Mouse (Mus musculus) CH12.LX (cell line): ENCODE measurements around the gene Prrc2a. TPM values are rescaled to one million over a fixed set of nuclear protein-coding genes. Genes with fewer than 3 reads are reported as not detected.

Experiments
- DNase-seq: peaks from one replicate; pipeline ENCODE4 v3.0.0-alpha.2; 2013; ENCODE audit errors: extremely low read depth
- H3K27ac ChIP-seq: 2 replicates; pipeline ENCODE4 v1.5.1; 2012; ENCODE audit warnings: low read depth, mild to moderate bottlenecking, control low read depth, moderate library complexity; ENCODE audit not compliant: insufficient read depth
- H3K27me3 ChIP-seq: replicated peaks from 2 replicates; pipeline ENCODE3; 2012; ENCODE audit warnings: inconsistent platforms
- H3K36me3 ChIP-seq, 2 experiments: replicated peaks in 1 of 2; 2 replicates each; pipeline versions ENCODE3 to v1.6.1; 2012; ENCODE audit warnings: inconsistent platforms in 1 of 2, low read length in 1 of 2, mild to moderate bottlenecking in 1 of 2, mixed read lengths in 1 of 2, moderate library complexity in 1 of 2; ENCODE audit not compliant: control insufficient read depth in 1 of 2, insufficient read depth in 1 of 2
- H3K4me1 ChIP-seq, 2 experiments: 2 replicates each; pipeline ENCODE4 v1.6.1; 2012; ENCODE audit warnings: inconsistent platforms in 1 of 2, moderate library complexity in 1 of 2; ENCODE audit not compliant: insufficient read depth in 2 of 2, control insufficient read depth in 1 of 2
- H3K4me2 ChIP-seq: 2 replicates; pipeline ENCODE4 v1.6.1; 2012; ENCODE audit warnings: low read depth, mild to moderate bottlenecking, control low read depth; ENCODE audit not compliant: poor library complexity, insufficient read depth, severe bottlenecking
- H3K4me3 ChIP-seq, 3 experiments: fragments of 150-350 bp in 1 of 3; sonication (generic) in 1 of 3; replicated peaks in 1 of 3; 2 replicates each; pipeline versions ENCODE3 to v1.5.1; 2011 to 2012; ENCODE audit warnings: low read depth in 2 of 3, low read length in 2 of 3, mild to moderate bottlenecking in 2 of 3, moderate library complexity in 2 of 3, control low read depth in 1 of 3, improper control_type of control experiment in 1 of 3, inconsistent platforms in 1 of 3, mixed read lengths in 1 of 3; ENCODE audit not compliant: poor library complexity in 1 of 3
- H3K79me2 ChIP-seq: replicated peaks from 2 replicates; pipeline ENCODE4 v1.6.1; 2012; ENCODE audit warnings: mild to moderate bottlenecking, moderate library complexity; ENCODE audit not compliant: control insufficient read depth, poor library complexity, insufficient read depth, severe bottlenecking; ENCODE audit errors: extremely low read depth
- H3K9ac ChIP-seq: 2 replicates; pipeline ENCODE4 v1.6.1; 2012; ENCODE audit warnings: low read depth, mild to moderate bottlenecking, control low read depth, moderate library complexity; ENCODE audit not compliant: insufficient read depth
- H3K9me3 ChIP-seq: replicated peaks from 2 replicates; pipeline ENCODE3; 2012; ENCODE audit warnings: low read length, inconsistent platforms, mixed read lengths
- CHD2 ChIP-seq: IDR thresholded peaks from 2 replicates; pipeline ENCODE4 v1.6.1; 2011; ENCODE audit warnings: low read length, improper control_type of control experiment
- EP300 ChIP-seq: IDR thresholded peaks from 2 replicates; pipeline ENCODE4 v1.6.1; 2011; ENCODE audit warnings: low read length, improper control_type of control experiment
- GABPA ChIP-seq: IDR thresholded peaks from 2 replicates; pipeline ENCODE4 v1.6.1; 2012; ENCODE audit warnings: low read depth, low read length, improper control_type of control experiment, inconsistent platforms; ENCODE audit not compliant: insufficient replicate concordance
- IRF4 ChIP-seq: IDR thresholded peaks from 2 replicates; pipeline ENCODE4 v1.6.1; 2014; ENCODE audit warnings: low read depth, mild to moderate bottlenecking, inconsistent platforms, low read length, improper control_type of control experiment
- KAT2A ChIP-seq: IDR thresholded peaks from 2 replicates; pipeline ENCODE4 v1.6.1; 2012; ENCODE audit warnings: low read length, improper control_type of control experiment, inconsistent platforms; ENCODE audit not compliant: insufficient replicate concordance
- MAZ ChIP-seq: IDR thresholded peaks from 2 replicates; pipeline ENCODE4 v1.6.1; 2012; ENCODE audit warnings: low read depth, mild to moderate bottlenecking, inconsistent platforms, low read length, improper control_type of control experiment, moderate library complexity
- MEF2A ChIP-seq: IDR thresholded peaks from 2 replicates; pipeline ENCODE4 v1.6.1; 2014; ENCODE audit warnings: low read depth, mild to moderate bottlenecking, inconsistent platforms, low read length, improper control_type of control experiment, borderline replicate concordance
- MYC ChIP-seq: IDR thresholded peaks from 2 replicates; pipeline ENCODE4 v1.6.1; 2011; ENCODE audit warnings: low read depth, mild to moderate bottlenecking, improper control_type of control experiment, low read length
- NELFE ChIP-seq: IDR thresholded peaks from 2 replicates; pipeline ENCODE4 v1.6.1; 2011; ENCODE audit warnings: low read depth, low read length, improper control_type of control experiment
- NRF1 ChIP-seq: IDR thresholded peaks from 2 replicates; pipeline ENCODE4 v1.6.1; 2014; ENCODE audit warnings: low read depth, mild to moderate bottlenecking, inconsistent platforms, low read length, improper control_type of control experiment, moderate library complexity
- PAX5 ChIP-seq: IDR thresholded peaks from 2 replicates; pipeline ENCODE4 v1.6.1; 2012; ENCODE audit warnings: low read length, inconsistent platforms, mixed read lengths
- RAD21 ChIP-seq: IDR thresholded peaks from 2 replicates; pipeline ENCODE4 v1.6.1; 2011; ENCODE audit warnings: low read depth, mild to moderate bottlenecking, low read length, improper control_type of control experiment, moderate library complexity
- RCOR1 ChIP-seq: conservative IDR thresholded peaks from 2 replicates; pipeline ENCODE4 v1.6.1; 2012; ENCODE audit warnings: low read depth, mild to moderate bottlenecking, inconsistent platforms, low read length, improper control_type of control experiment
- SMC3 ChIP-seq: IDR thresholded peaks from 2 replicates; pipeline ENCODE4 v1.6.1; 2011; ENCODE audit warnings: low read depth, low read length, improper control_type of control experiment
- TCF12 ChIP-seq: IDR thresholded peaks from 2 replicates; pipeline ENCODE4 v1.6.1; 2014; ENCODE audit warnings: low read depth, mild to moderate bottlenecking, inconsistent platforms, low read length, improper control_type of control experiment
- USF1 ChIP-seq: IDR thresholded peaks from 2 replicates; pipeline ENCODE4 v1.6.1; 2014; ENCODE audit warnings: low read depth, mild to moderate bottlenecking, inconsistent platforms, low read length, improper control_type of control experiment
- ZMIZ1 ChIP-seq: IDR thresholded peaks from 2 replicates; pipeline ENCODE4 v1.6.1; 2012; ENCODE audit warnings: low read depth, mild to moderate bottlenecking, inconsistent platforms, low read length, improper control_type of control experiment
- dilution Hi-C: fragments of 300-500 bp; cut with MboI; formaldehyde crosslinking; loops from 2 replicates; pipeline ENCODE4 v1.14.3; 2020; ENCODE audit warnings: low sequenced_read_pairs; ENCODE audit not compliant: extremely low pct_unique_long_range_greater_than_20kb, extremely low pct_ligation_motif_present
- in situ Hi-C: fragments of 300-500 bp; cut with MboI; formaldehyde crosslinking; loops from 3 replicates; pipeline ENCODE4 v1.14.3; 2019; ENCODE audit warnings: low sequenced_read_pairs, low pct_ligation_motif_present, low pct_unique_long_range_greater_than_20kb, mixed read lengths
- polyA plus RNA-seq: library from polyadenylated mRNA; unstranded; fragments of >175 nt; gene quantifications from 2 replicates; pipeline ENCODE4 v1.2.1, GENCODE M21; 2012; ENCODE audit warnings: low read depth; ENCODE audit not compliant: insufficient read length
- total RNA-seq, 2 experiments: library from RNA; depleted of rRNA; stranded (reverse); fragments of 300-350 nt in 1 of 2; fragments of >200 nt in 1 of 2; gene quantifications; 2 replicates each; pipeline ENCODE4 v1.2.3; 2012 to 2014

Prrc2a gene
- total and polyA plus RNA-seq, 3 experiments = 31.3 to 313 (median 80.4) TPM

GRCm38 (mm10) chr17:35100196-35100765 is 64.4 kb downstream of the Prrc2a start:
- no peak overlapping the region for H3K9ac ChIP-seq
- H3K79me2 ChIP-seq = no peaks in the 10 kb centered on the region
- peaks cover 0 to 4% of the 10 kb centered on the region in 2 experiments; a peak in 1 of 4 replicates for H3K4me1 ChIP-seq
- H3K9me3 ChIP-seq = no peaks in the 10 kb centered on the region
- H3K27ac ChIP-seq = no peak overlapping the region
- H3K4me2 ChIP-seq = no peak overlapping the region
- H3K4me3 ChIP-seq = no peak overlapping the region
- H3K27me3 ChIP-seq = no peaks in the 10 kb centered on the region
- no peak for DNase-seq
- in situ Hi-C loops (no loop called here), dilution Hi-C loops (no loop called here)
- peaks cover 58 to 93% of the 10 kb centered on the region in 2 experiments for H3K36me3 ChIP-seq
- TF ChIP-seq CHD2 (no peak), USF1 (no peak), MAZ (no peak), RAD21 (no peak), NELFE (no peak), MYC (no peak), TCF12 (no peak), RCOR1 (no peak), NRF1 (no peak), GABPA (no peak), SMC3 (no peak), EP300 (no peak), KAT2A (no peak), ZMIZ1 (no peak), MEF2A (no peak), IRF4 (no peak), PAX5 (no peak)

Other genes with a start within 250 kb of the Prrc2a start
Only the 20 nearest of the 38 such genes appear.
- gene Ly6g6e, start 88.0 kb downstream of the Prrc2a start, total RNA-seq (2012; rRNA removed) = not detected in 2 replicates
- not detected in 2 replicates for gene Ly6g6e, start 88.0 kb downstream of the Prrc2a start, total RNA-seq (2014; rRNA removed)
- not detected in 2 replicates for gene Ly6g6e, start 88.0 kb downstream of the Prrc2a start, polyA plus RNA-seq
- not detected in 2 replicates for gene Ly6g6d, start 86.8 kb downstream of the Prrc2a start, total RNA-seq (2012; rRNA removed)
- not detected in 2 replicates for gene Ly6g6d, start 86.8 kb downstream of the Prrc2a start, total RNA-seq (2014; rRNA removed)
- 0.44 and 0.46 TPM in 2 replicates for gene Ly6g6d, start 86.8 kb downstream of the Prrc2a start, polyA plus RNA-seq
- not detected in 2 replicates for gene Ly6g6f, start 79.3 kb downstream of the Prrc2a start, total RNA-seq (2012; rRNA removed)
- gene Ly6g6f, start 79.3 kb downstream of the Prrc2a start, total RNA-seq (2014; rRNA removed) = 0.22 and 0.54 TPM in 2 replicates
- gene Ly6g6f, start 79.3 kb downstream of the Prrc2a start, polyA plus RNA-seq = 0.29 and 0.67 TPM in 2 replicates
- gene Abhd16a, start 75.6 kb downstream of the Prrc2a start, total RNA-seq (2012; rRNA removed) = 15.3 and 16.2 TPM in 2 replicates
- gene Abhd16a, start 75.6 kb downstream of the Prrc2a start, total RNA-seq (2014; rRNA removed) = 11.7 and 16.6 TPM in 2 replicates
- gene Abhd16a, start 75.6 kb downstream of the Prrc2a start, polyA plus RNA-seq = 10.7 and 11.6 TPM in 2 replicates
- not detected in 2 replicates for gene Ly6g5c, start 56.6 kb downstream of the Prrc2a start, total RNA-seq (2012; rRNA removed)
- not detected in 2 replicates for gene Ly6g5c, start 56.6 kb downstream of the Prrc2a start, total RNA-seq (2014; rRNA removed)
- not detected in 2 replicates for gene Ly6g5c, start 56.6 kb downstream of the Prrc2a start, polyA plus RNA-seq
- 0.30 and 0.50 TPM in 2 replicates for gene Ly6g5b, start 49.5 kb downstream of the Prrc2a start, total RNA-seq (2012; rRNA removed)
- gene Ly6g5b, start 49.5 kb downstream of the Prrc2a start, total RNA-seq (2014; rRNA removed) = 0.88 and 0.91 TPM in 2 replicates
- 1.0 and 1.1 TPM in 2 replicates for gene Ly6g5b, start 49.5 kb downstream of the Prrc2a start, polyA plus RNA-seq
- gene Gpank1, start 43.4 kb downstream of the Prrc2a start, total RNA-seq (2012; rRNA removed) = 42.7 and 43.0 TPM in 2 replicates
- 32.6 and 36.6 TPM in 2 replicates for gene Gpank1, start 43.4 kb downstream of the Prrc2a start, total RNA-seq (2014; rRNA removed)
- gene Gpank1, start 43.4 kb downstream of the Prrc2a start, polyA plus RNA-seq = 32.5 and 33.6 TPM in 2 replicates
- gene Csnk2b, start 42.8 kb downstream of the Prrc2a start, total RNA-seq (2012; rRNA removed) = 130 and 143 TPM in 2 replicates
- 85.3 and 89.3 TPM in 2 replicates for gene Csnk2b, start 42.8 kb downstream of the Prrc2a start, total RNA-seq (2014; rRNA removed)
- gene Csnk2b, start 42.8 kb downstream of the Prrc2a start, polyA plus RNA-seq = 267 and 348 TPM in 2 replicates
- gene D17H6S53E, start 38.5 kb downstream of the Prrc2a start, total RNA-seq (2012; rRNA removed) = 15.6 and 17.0 TPM in 2 replicates
- gene D17H6S53E, start 38.5 kb downstream of the Prrc2a start, total RNA-seq (2014; rRNA removed) = 8.8 and 11.9 TPM in 2 replicates
- 8.7 and 13.8 TPM in 2 replicates for gene D17H6S53E, start 38.5 kb downstream of the Prrc2a start, polyA plus RNA-seq
- 0.21 TPM in 1 of 2 replicates, not detected in the other for gene Apom, start 32.8 kb downstream of the Prrc2a start, total RNA-seq (2012; rRNA removed)
- not detected in 2 replicates for gene Apom, start 32.8 kb downstream of the Prrc2a start, total RNA-seq (2014; rRNA removed)
- gene Apom, start 32.8 kb downstream of the Prrc2a start, polyA plus RNA-seq = 0.39 and 0.41 TPM in 2 replicates
- 73.0 and 73.7 TPM in 2 replicates for gene Bag6, start 29.7 kb downstream of the Prrc2a start, total RNA-seq (2012; rRNA removed)
- gene Bag6, start 29.7 kb downstream of the Prrc2a start, total RNA-seq (2014; rRNA removed) = 21.7 and 26.0 TPM in 2 replicates
- 133 and 152 TPM in 2 replicates for gene Bag6, start 29.7 kb downstream of the Prrc2a start, polyA plus RNA-seq
- 7.0 and 14.7 TPM in 2 replicates for gene Aif1, start 11.2 kb upstream of the Prrc2a start, total RNA-seq (2012; rRNA removed)
- 14.1 and 15.5 TPM in 2 replicates for gene Aif1, start 11.2 kb upstream of the Prrc2a start, total RNA-seq (2014; rRNA removed)
- gene Aif1, start 11.2 kb upstream of the Prrc2a start, polyA plus RNA-seq = 14.7 and 19.7 TPM in 2 replicates
- gene Lst1, start 23.5 kb upstream of the Prrc2a start, total RNA-seq (2012; rRNA removed) = 6.0 and 8.4 TPM in 2 replicates
- 2.9 and 4.4 TPM in 2 replicates for gene Lst1, start 23.5 kb upstream of the Prrc2a start, total RNA-seq (2014; rRNA removed)
- gene Lst1, start 23.5 kb upstream of the Prrc2a start, polyA plus RNA-seq = 8.5 and 9.0 TPM in 2 replicates
- gene Ltb, start 29.5 kb upstream of the Prrc2a start, total RNA-seq (2012; rRNA removed) = 120 and 150 TPM in 2 replicates
- 228 and 234 TPM in 2 replicates for gene Ltb, start 29.5 kb upstream of the Prrc2a start, total RNA-seq (2014; rRNA removed)
- 263 and 267 TPM in 2 replicates for gene Ltb, start 29.5 kb upstream of the Prrc2a start, polyA plus RNA-seq
- gene Tnf, start 37.1 kb upstream of the Prrc2a start, total RNA-seq (2012; rRNA removed) = 18.8 and 28.0 TPM in 2 replicates
- 19.0 and 20.8 TPM in 2 replicates for gene Tnf, start 37.1 kb upstream of the Prrc2a start, total RNA-seq (2014; rRNA removed)
- gene Tnf, start 37.1 kb upstream of the Prrc2a start, polyA plus RNA-seq = 25.2 and 28.3 TPM in 2 replicates
- 8.9 and 13.4 TPM in 2 replicates for gene Lta, start 40.5 kb upstream of the Prrc2a start, total RNA-seq (2012; rRNA removed)
- 18.9 and 19.6 TPM in 2 replicates for gene Lta, start 40.5 kb upstream of the Prrc2a start, total RNA-seq (2014; rRNA removed)
- gene Lta, start 40.5 kb upstream of the Prrc2a start, polyA plus RNA-seq = 50.4 and 53.0 TPM in 2 replicates
- gene Gm16181, start 55.9 kb upstream of the Prrc2a start, total RNA-seq (2012; rRNA removed) = not detected in 2 replicates
- not detected in 2 replicates for gene Gm16181, start 55.9 kb upstream of the Prrc2a start, total RNA-seq (2014; rRNA removed)
- gene Gm16181, start 55.9 kb upstream of the Prrc2a start, polyA plus RNA-seq = not detected in 2 replicates
- 0.76 and 0.88 TPM in 2 replicates for gene Atp6v1g2, start 68.8 kb upstream of the Prrc2a start, total RNA-seq (2012; rRNA removed)
- gene Atp6v1g2, start 68.8 kb upstream of the Prrc2a start, total RNA-seq (2014; rRNA removed) = 0.23 and 0.27 TPM in 2 replicates
- gene Atp6v1g2, start 68.8 kb upstream of the Prrc2a start, polyA plus RNA-seq = 1.4 and 2.0 TPM in 2 replicates
- gene Nfkbil1, start 70.9 kb upstream of the Prrc2a start, total RNA-seq (2012; rRNA removed) = 16.7 and 22.0 TPM in 2 replicates
- 15.2 TPM in 2 replicates for gene Nfkbil1, start 70.9 kb upstream of the Prrc2a start, total RNA-seq (2014; rRNA removed)
- 25.9 and 31.6 TPM in 2 replicates for gene Nfkbil1, start 70.9 kb upstream of the Prrc2a start, polyA plus RNA-seq
- 208 and 229 TPM in 2 replicates for gene Ddx39b, start 76.8 kb upstream of the Prrc2a start, total RNA-seq (2012; rRNA removed)
- gene Ddx39b, start 76.8 kb upstream of the Prrc2a start, total RNA-seq (2014; rRNA removed) = 242 and 254 TPM in 2 replicates
- 341 and 411 TPM in 2 replicates for gene Ddx39b, start 76.8 kb upstream of the Prrc2a start, polyA plus RNA-seq